Mouse (Mus musculus) forebrain, embryonic 13.5 days (tissue): ENCODE data around the gene Rtn3. TPM values are rescaled to one million over a fixed set of nuclear protein-coding genes. Genes with fewer than 3 reads are reported as not detected.

Source experiments
- ATAC-seq: fragments of 200-750 bp; cut with Nextera tagmentation; 2 replicates; pipeline ENCODE4 v1.8.0; 2017
- H3K27ac ChIP-seq: fragments of 300-500 bp; sonication (generic); 2 replicates; pipeline ENCODE4 v1.5.1; 2015; ENCODE audit warnings: inconsistent platforms, mild to moderate bottlenecking, moderate library complexity
- H3K27me3 ChIP-seq: fragments of 300-500 bp; sonication (generic); 2 replicates; pipeline ENCODE4 v1.6.1; 2015; ENCODE audit warnings: mild to moderate bottlenecking, inconsistent platforms
- H3K36me3 ChIP-seq: fragments of 300-500 bp; sonication (generic); 2 replicates; pipeline ENCODE4 v1.6.1; 2015; ENCODE audit warnings: mild to moderate bottlenecking, inconsistent platforms; ENCODE audit not compliant: poor library complexity, severe bottlenecking
- H3K4me1 ChIP-seq: fragments of 300-500 bp; sonication (generic); 2 replicates; pipeline ENCODE4 v1.6.1; 2015; ENCODE audit warnings: inconsistent platforms
- H3K4me2 ChIP-seq: fragments of 300-500 bp; sonication (generic); 2 replicates; pipeline ENCODE4 v1.6.1; 2015; ENCODE audit warnings: inconsistent platforms, mild to moderate bottlenecking, moderate library complexity
- H3K4me3 ChIP-seq: fragments of 300-500 bp; sonication (generic); 2 replicates; pipeline ENCODE4 v1.5.1; 2015; ENCODE audit warnings: mild to moderate bottlenecking, inconsistent platforms
- H3K9ac ChIP-seq: fragments of 300-500 bp; sonication (generic); 2 replicates; pipeline ENCODE4 v1.6.1; 2015; ENCODE audit warnings: mild to moderate bottlenecking, inconsistent platforms
- H3K9me3 ChIP-seq: fragments of 300-500 bp; sonication (generic); replicated peaks from 2 replicates; pipeline ENCODE4 v1.6.1; 2016; ENCODE audit warnings: inconsistent platforms
- WGBS: fragments of 180-500 bp; shearing (Covaris S2); methylation state at CpG from one replicate; pipeline ENCODE4 v1.1.7; 2015; 5-methylcytosine and 5-hydroxymethylcytosine counted together
- polyA plus RNA-seq: library from polyadenylated mRNA; unstranded; fragments of >200 nt; fragmentation: Nextera tagmentation; extraction: Ambion mirVana; gene quantifications from 2 replicates; pipeline ENCODE4 v1.2.1, GENCODE M21; 2015

Rtn3 gene
- 395 and 428 TPM in 2 replicates for polyA plus RNA-seq

GRCm38 (mm10) chr19:7482599-7483511 is at the start of gene Rtn3:
Rtn3 (minus strand) TSS chr19:7483281.
- Histone ChIP-seq H3K27ac (peak within 1 kb of the TSS; percentile 100), H3K27me3 (no peaks in the 10 kb centered on the region), H3K4me2 (peak within 1 kb of the TSS; percentile 79), H3K36me3 (no peaks in the 10 kb centered on the region), H3K9me3 (no peaks in the 10 kb centered on the region), H3K9ac (peak within 1 kb of the TSS; percentile 97), H3K4me1 (peaks cover 42% of the 10 kb centered on the region), H3K4me3 (peak within 1 kb of the TSS; percentile 92)
- peak; percentile 93 for ATAC-seq
- WGBS: under 1% methylated on average over 77 of the region's 80 CpGs

GRCm38 (mm10) chr19:7531906-7532305 is 48.8 kb upstream of the Rtn3 start:
- Histone ChIP-seq H3K4me2 (no peak overlapping the region), H3K9ac (no peak overlapping the region), H3K36me3 (peaks cover 38% of the 10 kb centered on the region), H3K27me3 (no peaks in the 10 kb centered on the region), H3K27ac (no peak overlapping the region), H3K4me1 (no peaks in the 10 kb centered on the region; the same call in 1 of the 2 replicates), H3K4me3 (no peak overlapping the region), H3K9me3 (no peaks in the 10 kb centered on the region)
- WGBS: 87% methylated on average over 5 of the region's 5 CpGs
- ATAC-seq: no peak

- Histone ChIP-seq H3K4me3 (no peak overlapping the region), H3K9me3 (no peaks in the 10 kb centered on the region), H3K36me3 (peaks cover 40% of the 10 kb centered on the region), H3K27me3 (no peaks in the 10 kb centered on the region), H3K4me1 (no peaks in the 10 kb centered on the region; the same call in 1 of the 2 replicates), H3K4me2 (no peak overlapping the region), H3K9ac (no peak overlapping the region), H3K27ac (no peak overlapping the region)
- ATAC-seq: peak; percentile 77
- 54% methylated on average over 7 of the region's 7 CpGs for WGBS
Observed at GRCm38 (mm10) chr19:7528639-7529428, 45.8 kb upstream of the Rtn3 start.

- Histone ChIP-seq H3K4me3 (no peak overlapping the region), H3K4me1 (no peaks in the 10 kb centered on the region), H3K9ac (no peak overlapping the region), H3K9me3 (no peaks in the 10 kb centered on the region), H3K27me3 (no peaks in the 10 kb centered on the region), H3K36me3 (peaks cover 36% of the 10 kb centered on the region), H3K27ac (no peak overlapping the region), H3K4me2 (no peak overlapping the region)
- 89% methylated on average over 3 of the region's 3 CpGs for WGBS
- ATAC-seq: no peak
Observed at GRCm38 (mm10) chr19:7524879-7525278, 41.8 kb upstream of the Rtn3 start.

GRCm38 (mm10) chr19:7523781-7524180 is 40.7 kb upstream of the Rtn3 start:
- ATAC-seq: no peak
- 0 out of 2 replicates have a peak, but pooled peaks cover 4% of the 10 kb centered on the region for H3K4me1 ChIP-seq
- no peak overlapping the region for H3K4me2 ChIP-seq
- H3K9ac ChIP-seq: no peak overlapping the region
- H3K4me3 ChIP-seq: no peak overlapping the region
- H3K27ac ChIP-seq: no peak overlapping the region
- H3K36me3 ChIP-seq: peaks cover 45% of the 10 kb centered on the region
- H3K27me3 ChIP-seq: no peaks in the 10 kb centered on the region
- no peaks in the 10 kb centered on the region for H3K9me3 ChIP-seq

GRCm38 (mm10) chr19:7523292-7523691 is 40.2 kb upstream of the Rtn3 start:
- Histone ChIP-seq H3K4me2 (no peak overlapping the region), H3K36me3 (peaks cover 49% of the 10 kb centered on the region), H3K27me3 (no peaks in the 10 kb centered on the region), H3K27ac (no peak overlapping the region), H3K9ac (no peak overlapping the region), H3K9me3 (no peaks in the 10 kb centered on the region), H3K4me1 (0 out of 2 replicates have a peak, but pooled peaks cover 4% of the 10 kb centered on the region), H3K4me3 (no peak overlapping the region)
- ATAC-seq: no peak
- WGBS: 98% methylated on average over 1 of the region's 1 CpGs

GRCm38 (mm10) chr19:7522856-7523255 is 39.8 kb upstream of the Rtn3 start:
- Histone ChIP-seq H3K4me3 (no peak overlapping the region), H3K4me2 (no peak overlapping the region), H3K36me3 (peaks cover 50% of the 10 kb centered on the region), H3K9ac (no peak overlapping the region), H3K27me3 (no peaks in the 10 kb centered on the region), H3K27ac (no peak overlapping the region), H3K4me1 (0 out of 2 replicates have a peak, but pooled peaks cover 4% of the 10 kb centered on the region), H3K9me3 (no peaks in the 10 kb centered on the region)
- ATAC-seq: no peak
- WGBS: 99% methylated on average over 2 of the region's 2 CpGs

- no peaks in the 10 kb centered on the region for H3K27me3 ChIP-seq
- no peak overlapping the region for H3K27ac ChIP-seq
- H3K4me1 ChIP-seq: 0 out of 2 replicates have a peak, but pooled peaks cover 4% of the 10 kb centered on the region
- no peak overlapping the region for H3K4me3 ChIP-seq
- ATAC-seq: no peak
- no peak overlapping the region for H3K4me2 ChIP-seq
- no peaks in the 10 kb centered on the region for H3K9me3 ChIP-seq
- H3K9ac ChIP-seq: no peak overlapping the region
- peaks cover 59% of the 10 kb centered on the region for H3K36me3 ChIP-seq
- 93% methylated on average over 3 of the region's 3 CpGs for WGBS
Observed at GRCm38 (mm10) chr19:7521619-7522018, 38.5 kb upstream of the Rtn3 start.

GRCm38 (mm10) chr19:7516437-7516836 is 33.4 kb upstream of the Rtn3 start:
- Histone ChIP-seq H3K4me1 (0 out of 2 replicates have a peak, but pooled peaks cover 4% of the 10 kb centered on the region), H3K4me2 (no peak overlapping the region), H3K4me3 (no peak overlapping the region), H3K36me3 (peaks cover 33% of the 10 kb centered on the region), H3K9ac (no peak overlapping the region), H3K27ac (no peak overlapping the region), H3K9me3 (no peaks in the 10 kb centered on the region), H3K27me3 (no peaks in the 10 kb centered on the region)
- 86% methylated on average over 1 of the region's 1 CpGs for WGBS
- ATAC-seq: no peak

- peaks cover 16% of the 10 kb centered on the region for H3K36me3 ChIP-seq
- H3K4me2 ChIP-seq: no peak overlapping the region
- ATAC-seq: no peak
- H3K27me3 ChIP-seq: no peaks in the 10 kb centered on the region
- 75% methylated on average over 4 of the region's 4 CpGs for WGBS
- no peak overlapping the region for H3K4me3 ChIP-seq
- no peak overlapping the region for H3K27ac ChIP-seq
- no peak overlapping the region for H3K9ac ChIP-seq
- H3K4me1 ChIP-seq: no peaks in the 10 kb centered on the region
- no peaks in the 10 kb centered on the region for H3K9me3 ChIP-seq
Observed at GRCm38 (mm10) chr19:7508026-7508425, 24.9 kb upstream of the Rtn3 start.

- no peak overlapping the region for H3K4me2 ChIP-seq
- no peak overlapping the region for H3K9ac ChIP-seq
- H3K4me1 ChIP-seq: no peaks in the 10 kb centered on the region
- H3K9me3 ChIP-seq: no peaks in the 10 kb centered on the region
- H3K4me3 ChIP-seq: no peak overlapping the region
- WGBS: 87% methylated on average over 1 of the region's 1 CpGs
- no peak for ATAC-seq
- H3K27ac ChIP-seq: no peak overlapping the region
- no peaks in the 10 kb centered on the region for H3K27me3 ChIP-seq
- H3K36me3 ChIP-seq: peaks cover 16% of the 10 kb centered on the region
Observed at GRCm38 (mm10) chr19:7506321-7506720, 23.2 kb upstream of the Rtn3 start.

- Histone ChIP-seq H3K27ac (no peak overlapping the region), H3K4me2 (no peak overlapping the region), H3K9me3 (no peaks in the 10 kb centered on the region), H3K9ac (no peak overlapping the region), H3K36me3 (no peaks in the 10 kb centered on the region), H3K4me3 (no peak overlapping the region), H3K4me1 (no peaks in the 10 kb centered on the region), H3K27me3 (no peaks in the 10 kb centered on the region)
- ATAC-seq: no peak
- WGBS: 87% methylated on average over 2 of the region's 2 CpGs
Observed at GRCm38 (mm10) chr19:7502432-7502831, 19.4 kb upstream of the Rtn3 start.
